Mouse (Mus musculus) splenic B cell, adult 2 months (primary cell): Measurements from ENCODE around the gene Ddit4.

Experiments used
- DNase-seq: peaks from one replicate; pipeline ENCODE4 v3.0.0-alpha.2; 2011; ENCODE audit warnings: low read depth, low spot score
- H3K27me3 ChIP-seq: 2 replicates; pipeline ENCODE4 v1.6.1; 2012; ENCODE audit warnings: mild to moderate bottlenecking, low read length, moderate library complexity, mixed read lengths; ENCODE audit not compliant: control insufficient read depth, poor library complexity, insufficient read depth, severe bottlenecking
- H3K36me3 ChIP-seq: 2 replicates; pipeline ENCODE4 v1.6.1; 2012; ENCODE audit warnings: mild to moderate bottlenecking, low read length, moderate library complexity, mixed read lengths; ENCODE audit not compliant: control insufficient read depth, poor library complexity, insufficient read depth, severe bottlenecking

Ddit4 gene

DNA sequence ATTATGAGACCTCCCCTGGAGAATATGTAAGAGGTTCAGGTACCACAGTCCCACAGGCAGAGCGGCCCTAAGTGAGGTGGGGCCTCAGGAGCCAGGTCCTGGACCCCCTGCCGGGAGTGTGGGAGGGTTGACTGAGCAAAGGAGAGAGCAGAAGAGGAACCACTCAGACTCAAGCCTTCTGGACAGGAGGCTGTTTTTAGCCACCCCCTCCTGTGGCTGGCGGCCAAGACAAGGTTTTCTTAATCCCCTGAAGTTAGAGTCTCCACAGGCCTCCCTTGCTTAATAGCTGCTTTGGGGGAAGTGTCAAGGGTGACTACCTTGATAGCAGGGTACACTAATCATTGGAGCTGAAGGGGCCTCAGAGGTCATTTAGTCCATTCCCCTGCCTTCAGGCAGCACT is 27.3 kb downstream of the Ddit4 start:
- DNase-seq = no peak
- no peaks in the 10 kb centered on the region for H3K27me3 ChIP-seq
- no peaks in the 10 kb centered on the region for H3K36me3 ChIP-seq

DNA sequence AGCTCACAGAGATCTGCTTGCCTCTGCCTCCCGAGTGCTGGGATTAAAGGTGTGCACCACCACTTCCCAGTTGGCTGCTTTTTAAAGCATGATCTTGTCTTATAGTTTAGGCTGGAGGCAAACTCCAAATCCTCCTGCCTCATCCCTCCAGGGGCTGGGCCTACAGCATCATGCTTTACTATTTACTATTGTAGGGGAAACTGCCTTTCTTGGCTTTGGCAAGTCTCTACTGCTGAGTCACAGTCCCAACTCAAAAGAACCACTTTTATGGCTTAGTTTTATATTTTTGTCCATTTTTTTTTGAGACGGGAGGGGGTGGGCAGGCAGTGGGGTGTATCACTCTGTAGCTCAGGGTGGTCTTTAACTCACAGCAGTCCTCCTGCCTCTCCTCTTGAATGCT is 28.1 kb downstream of the Ddit4 start:
- Histone ChIP-seq H3K36me3 (no peaks in the 10 kb centered on the region), H3K27me3 (no peaks in the 10 kb centered on the region)
- no peak for DNase-seq

DNA sequence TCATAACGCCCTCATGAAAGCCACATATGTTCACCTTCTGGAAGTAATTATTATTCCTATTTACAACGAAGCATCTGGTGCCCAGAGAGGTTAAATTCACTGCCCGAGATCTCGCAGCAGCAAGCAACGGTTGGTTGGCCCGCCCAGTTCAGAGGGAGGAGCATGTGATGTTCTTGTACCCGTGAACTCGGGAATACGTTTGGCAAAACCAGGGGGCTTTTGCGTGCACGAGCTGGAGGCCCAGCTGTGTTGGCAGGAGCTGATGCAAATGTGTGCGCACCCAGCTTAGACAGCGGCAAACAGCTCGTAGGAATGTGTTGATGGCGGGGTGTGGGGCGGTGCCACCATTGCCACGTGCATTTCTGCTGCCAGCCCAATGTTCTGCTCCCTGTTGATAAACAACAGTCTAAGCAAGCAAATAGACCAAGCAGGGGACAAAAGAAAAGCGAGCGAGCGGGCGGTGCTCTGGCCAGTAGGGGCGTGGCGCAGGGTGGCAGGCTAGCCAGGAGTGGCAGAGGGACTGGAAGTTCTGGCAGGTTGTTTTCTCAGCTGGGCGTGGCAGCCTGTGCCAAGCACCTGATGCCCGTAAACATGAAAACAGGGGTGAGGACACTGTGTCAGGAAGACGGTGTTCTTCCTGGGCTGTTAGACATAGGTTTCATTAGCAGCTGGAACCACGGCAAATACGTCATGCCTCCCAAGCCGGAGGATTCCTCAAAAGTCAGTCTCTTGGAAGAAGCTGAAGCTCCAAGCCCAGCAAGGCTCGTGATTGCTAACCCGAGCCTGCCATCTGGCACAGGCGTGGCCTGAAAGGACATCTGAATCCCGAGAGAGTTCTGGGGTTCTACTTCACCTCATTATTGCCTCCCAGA is 30.6 kb downstream of the Ddit4 start:
- DNase-seq = peak; percentile 48
- no peaks in the 10 kb centered on the region for H3K27me3 ChIP-seq
- H3K36me3 ChIP-seq = no peaks in the 10 kb centered on the region

DNA sequence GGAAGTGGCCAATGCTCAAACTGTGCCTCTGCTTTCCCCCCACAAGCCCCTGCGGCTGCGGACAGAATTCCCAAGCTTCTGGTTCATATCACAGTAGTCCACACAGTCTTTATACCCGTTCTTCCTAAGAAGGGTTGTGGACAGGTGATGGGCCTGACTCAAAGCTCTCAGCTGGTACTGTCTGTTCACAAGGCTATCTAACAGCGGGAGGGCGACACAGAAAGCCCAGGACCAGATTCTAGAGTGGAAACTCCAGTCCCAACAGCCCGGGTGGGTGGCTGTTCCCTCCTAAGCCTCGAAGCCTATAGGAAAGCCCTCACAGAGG is 31.2 kb downstream of the Ddit4 start:
- Histone ChIP-seq H3K27me3 (no peaks in the 10 kb centered on the region), H3K36me3 (no peaks in the 10 kb centered on the region)
- no peak for DNase-seq

DNA sequence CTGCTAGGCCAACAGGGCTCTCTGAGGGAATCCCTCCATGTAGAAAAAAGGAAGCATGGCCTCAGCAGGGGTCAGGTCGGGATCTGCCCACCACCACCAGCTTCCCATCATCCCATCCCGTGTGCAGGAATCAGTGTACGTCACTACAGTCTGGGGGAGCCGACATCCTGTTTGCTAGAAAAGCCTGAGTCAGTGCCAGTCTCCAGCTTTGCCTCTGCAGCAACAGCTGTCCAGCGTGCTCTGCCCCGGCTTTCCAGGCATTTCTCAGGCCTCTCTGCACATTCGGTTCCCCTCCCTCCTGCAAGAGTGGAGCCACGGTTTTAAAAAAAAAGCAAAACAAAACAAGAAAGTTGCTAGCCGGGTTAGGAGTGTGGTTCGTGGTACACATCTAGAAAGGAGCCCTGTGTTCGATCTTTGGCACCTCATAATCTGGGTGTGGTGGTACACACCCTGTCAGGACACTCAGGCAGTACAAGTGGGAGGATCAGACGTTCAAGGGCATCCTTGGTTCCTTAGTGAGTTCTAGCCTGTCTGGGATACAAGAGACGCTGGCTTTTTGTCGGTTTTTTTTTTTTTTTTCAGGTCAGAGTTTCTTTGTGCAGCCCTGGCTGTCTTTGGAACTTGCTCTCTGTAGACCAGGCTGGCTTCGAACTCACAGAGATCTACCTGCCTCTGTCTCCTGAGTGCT is 32.0 kb downstream of the Ddit4 start:
- DNase-seq = no peak
- no peaks in the 10 kb centered on the region for H3K27me3 ChIP-seq

DNA sequence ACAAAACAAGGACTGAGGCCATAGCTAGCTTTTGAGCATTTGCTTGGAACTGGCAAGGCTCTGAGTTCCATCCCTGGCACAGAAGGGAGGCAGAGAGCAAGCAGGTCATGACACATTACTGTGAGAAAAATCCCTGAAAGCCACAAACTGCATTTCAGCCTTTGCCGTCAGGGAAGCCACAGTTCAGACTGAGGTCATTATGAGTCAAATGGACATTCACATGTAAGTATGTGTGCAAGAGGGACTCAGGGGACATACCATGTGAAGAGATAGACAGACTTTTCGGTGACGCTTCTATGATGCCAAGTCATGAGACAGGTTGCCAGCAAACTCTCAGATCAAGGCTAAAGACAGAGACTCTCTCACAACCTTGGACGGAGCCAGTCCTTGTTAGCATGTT is 33.5 kb downstream of the Ddit4 start:
- DNase-seq = no peak
- Histone ChIP-seq H3K27me3 (no peaks in the 10 kb centered on the region), H3K36me3 (no peaks in the 10 kb centered on the region)

More for the DNA sequence above, 32.0 kb downstream of the Ddit4 start:
- H3K36me3 ChIP-seq = no peaks in the 10 kb centered on the region

DNA sequence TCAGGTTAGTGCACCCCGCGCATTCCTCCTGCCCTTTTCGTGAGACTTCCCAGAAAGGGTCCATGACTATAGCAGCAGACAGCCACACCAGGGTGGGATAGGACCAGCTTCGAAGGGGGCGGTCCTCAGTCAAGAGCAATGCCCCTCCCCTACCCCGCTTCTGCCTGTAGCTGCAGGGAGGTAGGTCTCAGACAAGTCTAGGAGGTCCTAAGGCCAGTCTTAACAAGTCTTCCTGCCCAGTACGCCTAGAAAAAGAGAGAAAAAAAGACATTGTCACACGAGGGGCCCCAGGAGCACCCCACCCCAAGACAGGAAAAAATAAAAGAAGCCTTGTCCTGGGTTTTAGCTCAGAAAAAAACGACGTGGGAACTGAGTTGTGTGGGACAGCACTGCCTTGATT is 35.0 kb downstream of the Ddit4 start:
- no peak for DNase-seq
- no peaks in the 10 kb centered on the region for H3K36me3 ChIP-seq
- H3K27me3 ChIP-seq = no peaks in the 10 kb centered on the region

DNA sequence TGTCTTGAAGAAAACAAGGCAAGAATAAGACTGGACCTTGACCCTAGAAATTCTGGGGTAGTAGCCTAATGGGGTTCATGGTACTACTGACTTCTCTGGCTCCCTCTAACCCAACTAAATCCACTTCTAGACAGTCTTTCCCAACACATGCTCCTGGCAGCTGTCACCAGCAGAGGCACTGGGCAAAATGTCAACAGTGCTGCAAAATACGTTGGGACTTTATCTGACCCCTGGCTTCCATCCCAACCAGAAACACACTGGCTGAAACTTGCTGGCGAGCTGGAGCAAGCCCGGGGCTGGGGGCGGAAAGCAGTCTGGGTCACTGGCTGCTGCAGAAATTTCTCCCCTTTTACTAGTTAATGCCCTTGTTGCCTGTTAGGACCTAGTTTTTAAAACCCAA is 35.5 kb downstream of the Ddit4 start:
- H3K36me3 ChIP-seq = no peaks in the 10 kb centered on the region
- H3K27me3 ChIP-seq = no peaks in the 10 kb centered on the region
- no peak for DNase-seq

DNA sequence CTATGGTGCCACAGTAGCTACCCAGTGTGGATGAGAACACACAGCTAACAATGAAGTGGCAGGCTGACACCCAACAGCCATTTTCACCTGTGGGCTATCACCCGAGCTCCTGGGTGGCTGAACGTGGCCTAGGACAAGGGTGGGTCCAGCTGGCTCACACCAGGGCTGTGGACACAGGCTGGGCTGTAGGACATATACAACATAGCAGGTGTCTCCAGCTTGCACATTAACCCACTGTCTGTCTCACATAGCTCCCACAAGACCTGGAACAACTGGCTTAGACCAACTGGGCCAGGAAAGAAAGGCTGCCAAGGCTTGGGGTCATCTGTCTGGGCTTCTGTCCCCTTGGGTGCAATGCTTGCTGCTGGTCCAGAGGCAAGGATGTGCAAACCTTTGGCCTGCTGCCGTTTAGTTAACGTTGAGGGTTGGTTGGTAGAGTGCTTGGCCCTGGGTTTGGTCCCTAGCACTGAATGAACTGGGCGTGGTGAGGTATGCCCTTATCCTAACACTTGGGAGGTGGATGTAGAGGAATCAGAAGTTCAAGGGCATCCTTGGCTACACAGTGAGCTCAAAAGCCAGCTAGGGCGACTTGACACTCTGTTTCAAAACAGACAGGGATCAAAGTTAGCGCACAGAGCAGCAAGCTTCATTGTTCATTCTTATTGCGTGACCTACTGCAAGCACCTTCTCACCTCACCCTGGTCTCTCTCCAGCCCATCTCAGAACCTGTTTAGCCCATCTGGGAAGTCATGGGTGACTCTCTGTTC is 36.3 kb downstream of the Ddit4 start:
- no peak for DNase-seq
- no peaks in the 10 kb centered on the region for H3K36me3 ChIP-seq
- H3K27me3 ChIP-seq = no peaks in the 10 kb centered on the region

DNA sequence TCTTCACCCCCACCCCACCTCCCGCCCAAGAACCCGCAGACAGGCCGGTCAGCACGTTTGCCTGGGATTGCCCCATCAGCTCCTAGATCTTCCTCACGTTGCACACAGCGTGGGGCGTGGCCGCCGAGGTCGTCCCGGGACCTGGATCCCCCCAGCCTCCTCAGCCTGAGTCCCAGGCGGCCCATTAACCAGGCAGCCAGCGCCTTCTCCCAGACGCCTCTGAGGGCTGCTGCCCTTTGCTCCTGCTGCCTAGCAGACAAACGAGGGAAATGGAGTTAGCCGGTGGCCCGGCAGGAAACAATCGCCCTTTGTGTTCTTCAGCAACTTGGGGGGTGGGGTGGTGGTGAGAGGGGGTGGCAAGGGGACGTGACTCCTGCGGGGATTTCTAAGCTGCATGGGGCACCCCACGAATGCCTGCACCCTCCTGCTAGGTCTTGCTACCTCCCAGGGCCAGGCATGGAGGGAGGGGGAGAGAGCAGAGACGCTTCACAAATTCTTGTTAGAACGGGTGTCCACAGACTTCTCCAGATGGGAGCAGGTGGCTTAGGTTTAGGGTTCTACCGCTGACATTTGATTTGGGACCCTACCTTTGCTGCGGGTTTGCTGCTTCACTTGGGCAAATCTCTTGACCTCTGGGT is 40.0 kb downstream of the Ddit4 start:
- Histone ChIP-seq H3K27me3 (no peaks in the 10 kb centered on the region), H3K36me3 (no peaks in the 10 kb centered on the region)
- DNase-seq = no peak

DNA sequence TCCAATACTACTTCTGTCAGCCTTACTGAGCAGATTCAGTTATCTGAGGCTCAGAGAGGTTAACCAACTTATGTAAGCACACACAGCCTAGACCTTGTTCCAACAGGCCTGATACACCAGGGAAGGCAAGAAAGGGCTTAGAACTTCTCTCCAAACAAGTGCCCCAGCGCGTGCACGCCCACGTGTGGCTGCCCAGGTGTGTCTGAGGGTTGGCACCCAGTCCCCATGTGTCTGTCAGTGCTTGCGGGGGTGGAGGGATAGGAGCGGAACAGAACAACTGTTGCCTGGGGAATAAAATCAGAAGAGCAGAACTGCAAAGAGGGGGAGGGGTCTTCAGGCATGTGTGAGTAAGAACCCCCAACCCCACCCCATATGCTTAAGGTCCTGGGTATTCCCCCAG is 40.5 kb downstream of the Ddit4 start:
- no peaks in the 10 kb centered on the region for H3K27me3 ChIP-seq
- H3K36me3 ChIP-seq = no peaks in the 10 kb centered on the region
- peak; percentile 85 for DNase-seq

DNA sequence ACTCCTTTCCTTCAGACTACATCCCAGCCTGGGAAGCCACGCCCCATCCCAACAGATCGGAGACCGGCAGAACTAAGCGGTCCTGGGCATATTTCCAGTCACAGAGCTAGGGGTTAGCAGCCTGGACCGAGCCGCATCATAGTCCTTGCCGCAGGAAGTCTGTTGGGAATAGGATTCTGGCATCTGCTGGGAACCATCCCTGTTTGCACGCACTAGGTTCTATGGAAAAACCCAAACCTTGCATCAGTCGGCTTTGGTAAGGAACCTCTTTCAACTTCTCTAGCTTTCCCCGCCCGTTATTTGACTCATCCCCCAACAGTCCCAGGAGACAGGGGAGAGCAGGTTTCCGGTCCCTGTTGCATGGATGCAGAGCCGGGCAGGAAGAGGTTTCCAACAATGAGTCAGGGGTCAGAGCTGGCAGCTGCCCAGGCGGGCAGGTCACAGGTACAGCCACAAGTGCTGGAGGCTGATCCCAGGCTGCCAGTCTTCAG is 42.2 kb downstream of the Ddit4 start:
- H3K36me3 ChIP-seq = no peaks in the 10 kb centered on the region
- DNase-seq = peak; percentile 36
- no peaks in the 10 kb centered on the region for H3K27me3 ChIP-seq

DNA sequence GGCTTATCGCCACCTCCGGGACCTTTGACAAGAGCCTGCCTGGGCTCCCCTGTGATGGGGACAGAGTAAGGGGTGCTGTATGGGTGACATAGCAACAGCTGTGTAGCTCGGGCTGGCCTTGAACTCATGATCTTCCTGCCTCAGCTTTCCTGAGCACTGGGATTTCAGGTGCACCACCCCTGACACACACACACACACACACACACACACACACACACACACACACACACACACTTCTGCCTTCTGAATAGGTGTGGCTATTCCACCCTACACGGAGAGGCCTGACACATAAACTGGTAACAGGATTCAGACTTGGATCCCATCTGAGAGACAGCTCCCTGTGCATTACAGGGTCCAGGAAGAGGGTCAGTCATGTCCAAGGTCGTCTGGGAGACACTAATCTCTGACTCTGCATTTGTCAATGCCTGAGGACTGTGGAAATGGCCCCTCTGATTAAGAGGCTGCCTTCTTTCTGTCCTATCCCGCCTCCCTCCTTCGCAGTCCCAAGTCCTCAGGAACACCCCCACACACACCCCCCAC is 42.8 kb downstream of the Ddit4 start:
- no peaks in the 10 kb centered on the region for H3K36me3 ChIP-seq
- no peak for DNase-seq
- H3K27me3 ChIP-seq = no peaks in the 10 kb centered on the region

DNA sequence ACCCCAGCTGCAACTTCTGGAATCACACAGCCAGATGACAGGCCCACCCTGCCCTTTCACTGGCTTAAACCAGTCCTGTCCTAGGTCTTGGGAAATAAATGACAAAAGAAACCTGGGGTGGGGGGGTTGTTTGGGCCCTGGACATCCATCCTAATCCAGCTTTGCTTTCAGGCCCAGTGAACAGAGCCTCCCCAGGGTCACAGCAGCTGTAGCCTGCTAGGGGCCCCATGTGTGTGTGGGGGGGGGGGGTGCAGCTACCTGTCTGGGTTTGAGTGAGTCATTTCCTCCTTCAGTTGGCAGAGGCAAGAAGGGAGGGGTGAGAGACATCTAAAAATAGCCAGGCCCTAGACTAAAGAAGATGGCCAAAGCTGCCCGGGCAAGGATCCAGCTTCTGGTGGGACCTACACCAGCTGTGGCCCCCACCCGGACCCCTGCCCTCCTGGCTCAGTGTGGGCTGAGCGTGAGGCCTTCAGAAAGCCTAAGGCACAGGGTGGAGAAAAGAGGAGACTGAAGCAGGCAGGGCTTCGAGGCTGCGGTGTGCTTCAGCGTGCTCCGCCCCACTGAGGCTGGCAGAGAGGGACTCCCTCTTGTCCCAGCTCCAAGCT is 43.8 kb downstream of the Ddit4 start:
- H3K27me3 ChIP-seq = no peaks in the 10 kb centered on the region
- no peaks in the 10 kb centered on the region for H3K36me3 ChIP-seq
- DNase-seq = peak; percentile 79
